Mouse (Mus musculus) limb, embryonic 14.5 days (tissue): ENCODE measurements around the gene Agap1. TPM values are rescaled to one million over a fixed set of nuclear protein-coding genes. Genes with fewer than 3 reads are reported as not detected.
A peak's percentile ranks its signal among the peaks of the same experiment; 100 is the strongest.

Experiments used
- ATAC-seq: fragments of 200-750 bp; cut with Nextera tagmentation; 2 replicates; pipeline ENCODE4 v1.8.0; 2017; ENCODE audit warnings: low read depth, moderate number of reproducible peaks, moderate TSS enrichment; ENCODE audit not compliant: low FRiP score
- DNase-seq: peaks from one replicate; pipeline ENCODE4 v3.0.0-alpha.2; 2015; ENCODE audit warnings: low spot score
- H3K27ac ChIP-seq: fragments of 300-500 bp; sonication (generic); replicated peaks from 2 replicates; pipeline ENCODE4 v1.5.1; 2014; ENCODE audit warnings: low read depth, mild to moderate bottlenecking, low read length, moderate library complexity, mixed read lengths
- H3K27me3 ChIP-seq: fragments of 300-500 bp; sonication (generic); 2 replicates; pipeline ENCODE4 v1.6.1; 2014; ENCODE audit warnings: low read length, mixed read lengths; ENCODE audit not compliant: control insufficient read depth, insufficient read depth
- H3K36me3 ChIP-seq: fragments of 300-500 bp; sonication (generic); 2 replicates; pipeline ENCODE4 v1.6.1; 2014; ENCODE audit warnings: mild to moderate bottlenecking, low read length, moderate library complexity, mixed read lengths; ENCODE audit not compliant: control insufficient read depth, insufficient read depth
- H3K4me1 ChIP-seq: fragments of 300-500 bp; sonication (generic); 2 replicates; pipeline ENCODE4 v1.6.1; 2014; ENCODE audit warnings: antibody characterized with exemption, low read length, mixed read lengths; ENCODE audit not compliant: control insufficient read depth, insufficient read depth
- H3K4me2 ChIP-seq: fragments of 300-500 bp; sonication (generic); replicated peaks from 2 replicates; pipeline ENCODE4 v1.6.1; 2014; ENCODE audit warnings: low read depth, mild to moderate bottlenecking, low read length, moderate library complexity; ENCODE audit not compliant: severe bottlenecking
- H3K4me3 ChIP-seq: fragments of 300-500 bp; sonication (generic); replicated peaks from 2 replicates; pipeline ENCODE4 v1.5.1; 2014; ENCODE audit warnings: low read length
- H3K9ac ChIP-seq: fragments of 300-500 bp; sonication (generic); 2 replicates; pipeline ENCODE4 v1.6.1; 2014; ENCODE audit warnings: mild to moderate bottlenecking, low read depth, low read length, moderate library complexity; ENCODE audit not compliant: severe bottlenecking
- H3K9me3 ChIP-seq: fragments of 300-500 bp; sonication (generic); 2 replicates; pipeline ENCODE4 v1.6.1; 2016; ENCODE audit warnings: low read length; ENCODE audit not compliant: control insufficient read depth
- POLR2A ChIP-seq: fragments of 200-500 bp; IDR thresholded peaks from 2 replicates; pipeline ENCODE4 v1.8.0; 2012; ENCODE audit warnings: inconsistent platforms, mild to moderate bottlenecking, moderate library complexity, borderline replicate concordance; ENCODE audit not compliant: insufficient read depth, insufficient read length; ENCODE audit errors: extremely low read depth
- WGBS: fragments of 180-500 bp; shearing (Covaris S2); extraction: QIAGEN DNeasy Blood & Tissue Kit; methylation state at CpG from one replicate; pipeline ENCODE4 v1.1.7; 2014; 5-methylcytosine and 5-hydroxymethylcytosine counted together
- polyA plus RNA-seq, 2 experiments: library from polyadenylated mRNA; depleted of rRNA in 1 of 2; stranded (reverse) in 1 of 2; unstranded in 1 of 2; fragments of >200 nt; fragmentation: Nextera tagmentation in 1 of 2; extraction: Ambion mirVana in 1 of 2; gene quantifications; 2 replicates each; pipeline versions ENCODE4 v1.2.1 to v1.2.3; 2012 to 2014

Agap1 gene
- polyA plus RNA-seq, 2 experiments = 16.2 to 19.5 TPM

GRCm38 (mm10) chr1:89757545-89757944, 302.9 kb downstream of the Agap1 start:
- Histone ChIP-seq H3K4me2 (no peak overlapping the region), H3K36me3 (no peaks in the 10 kb centered on the region), H3K4me3 (no peak overlapping the region), H3K27ac (no peak overlapping the region), H3K27me3 (no peaks in the 10 kb centered on the region), H3K4me1 (no peaks in the 10 kb centered on the region), H3K9me3 (no peaks in the 10 kb centered on the region), H3K9ac (no peak overlapping the region)
- DNase-seq (no peak), ATAC-seq (no peak)
- no peak for TF ChIP-seq POLR2A
- 61% methylated on average over 3 of the region's 3 CpGs for WGBS

GRCm38 (mm10) chr1:89763912-89764311, 309.3 kb downstream of the Agap1 start:
- DNase-seq (peak; percentile 79), ATAC-seq (peak; percentile 92)
- peaks cover 17% of the 10 kb centered on the region for H3K4me1 ChIP-seq
- no peak overlapping the region for H3K27ac ChIP-seq
- no peaks in the 10 kb centered on the region for H3K27me3 ChIP-seq
- TF ChIP-seq POLR2A = no peak
- H3K9me3 ChIP-seq = no peaks in the 10 kb centered on the region
- H3K4me3 ChIP-seq = no peak overlapping the region
- H3K36me3 ChIP-seq = peaks cover 2% of the 10 kb centered on the region; the same call in 1 of the 2 replicates
- no peak overlapping the region for H3K9ac ChIP-seq
- 3% methylated on average over 3 of the region's 3 CpGs for WGBS
- H3K4me2 ChIP-seq = no peak overlapping the region

GRCm38 (mm10) chr1:89766891-89767290, 312.3 kb downstream of the Agap1 start:
- DNase-seq = no peak
- Histone ChIP-seq H3K9me3 (no peaks in the 10 kb centered on the region), H3K36me3 (peaks cover 2% of the 10 kb centered on the region; the same call in 1 of the 2 replicates), H3K4me1 (peaks cover 17% of the 10 kb centered on the region), H3K9ac (no peak overlapping the region), H3K27me3 (no peaks in the 10 kb centered on the region), H3K4me2 (no peak overlapping the region), H3K27ac (no peak overlapping the region), H3K4me3 (no peak overlapping the region)
- TF ChIP-seq POLR2A = no peak
- ATAC-seq = no peak
- WGBS = 31% methylated on average over 8 of the region's 8 CpGs

GRCm38 (mm10) chr1:89769641-89770040, 315.0 kb downstream of the Agap1 start:
- no peak overlapping the region for H3K4me3 ChIP-seq
- no peak overlapping the region for H3K9ac ChIP-seq
- no peak for TF ChIP-seq POLR2A
- no peaks in the 10 kb centered on the region for H3K9me3 ChIP-seq
- no peak for ATAC-seq
- H3K36me3 ChIP-seq = peaks cover 4% of the 10 kb centered on the region; the same call in 1 of the 2 replicates
- no peak overlapping the region for H3K4me2 ChIP-seq
- no peaks in the 10 kb centered on the region for H3K27me3 ChIP-seq
- H3K27ac ChIP-seq = no peak overlapping the region
- H3K4me1 ChIP-seq = peaks cover 3% of the 10 kb centered on the region; the same call in 1 of the 2 replicates
- 84% methylated on average over 4 of the region's 4 CpGs for WGBS
- DNase-seq = no peak

GRCm38 (mm10) chr1:89770298-89770697, 315.7 kb downstream of the Agap1 start:
- Histone ChIP-seq H3K27ac (no peak overlapping the region), H3K9me3 (no peaks in the 10 kb centered on the region), H3K4me1 (peaks cover 9% of the 10 kb centered on the region; the same call in 1 of the 2 replicates), H3K9ac (no peak overlapping the region), H3K4me2 (no peak overlapping the region), H3K36me3 (peaks cover 4% of the 10 kb centered on the region; the same call in 1 of the 2 replicates), H3K4me3 (no peak overlapping the region), H3K27me3 (no peaks in the 10 kb centered on the region)
- WGBS = 78% methylated on average over 1 of the region's 1 CpGs
- TF ChIP-seq POLR2A = no peak
- ATAC-seq (no peak), DNase-seq (no peak)

GRCm38 (mm10) chr1:89775750-89776149, 321.1 kb downstream of the Agap1 start:
- Histone ChIP-seq H3K27me3 (no peaks in the 10 kb centered on the region), H3K4me2 (no peak overlapping the region), H3K9ac (no peak overlapping the region), H3K4me3 (no peak overlapping the region), H3K9me3 (no peaks in the 10 kb centered on the region), H3K36me3 (0 out of 2 replicates have a peak, but pooled peaks cover 4% of the 10 kb centered on the region), H3K27ac (no peak overlapping the region), H3K4me1 (peaks cover 16% of the 10 kb centered on the region)
- WGBS = 23% methylated on average over 4 of the region's 4 CpGs
- ATAC-seq (peak; percentile 84), DNase-seq (peak; percentile 45)
- no peak for TF ChIP-seq POLR2A
